Mouse (Mus musculus) granulocyte monocyte progenitor cell, adult 5-6 weeks (primary cell): ENCODE results near the gene Gm10772. TPM values are rescaled to one million over a fixed set of nuclear protein-coding genes. Genes with fewer than 3 reads are reported as not detected.
"Not testable (repeated sequence)": the region's sequence is repeated elsewhere in the genome, so short reads cannot be mapped to it uniquely, and the experiment has no call there.

Source experiments
- ATAC-seq: replicated peaks from 2 replicates; pipeline ENCODE4 v1.8.0; 2016; ENCODE audit warnings: mild to moderate bottlenecking, moderate TSS enrichment, inconsistent platforms; ENCODE audit not compliant: poor library complexity, severe bottlenecking
- total RNA-seq, 2 experiments: library from RNA; stranded (forward) in 1 of 2; stranded (reverse) in 1 of 2; fragments of 200-712, 200-1000 nt in 1 of 2; fragments of >200 nt in 1 of 2; fragmentation: Nextera tagmentation in 1 of 2; gene quantifications; 2 replicates each; pipeline ENCODE4 v1.2.3; 2014 to 2017

Gene Gm10772
- total RNA-seq (2014; fragmentation: Nextera tagmentation): not detected in 2 replicates
- total RNA-seq (2017): not detected in 2 replicates

- ATAC-seq: not testable (repeated sequence)
Observed at GRCm38 (mm10) chr13:66227473-66227872, at the start of gene Gm10772. Gene Gm10772, minus strand, starts transcription at chr13:66227573.

DNA sequence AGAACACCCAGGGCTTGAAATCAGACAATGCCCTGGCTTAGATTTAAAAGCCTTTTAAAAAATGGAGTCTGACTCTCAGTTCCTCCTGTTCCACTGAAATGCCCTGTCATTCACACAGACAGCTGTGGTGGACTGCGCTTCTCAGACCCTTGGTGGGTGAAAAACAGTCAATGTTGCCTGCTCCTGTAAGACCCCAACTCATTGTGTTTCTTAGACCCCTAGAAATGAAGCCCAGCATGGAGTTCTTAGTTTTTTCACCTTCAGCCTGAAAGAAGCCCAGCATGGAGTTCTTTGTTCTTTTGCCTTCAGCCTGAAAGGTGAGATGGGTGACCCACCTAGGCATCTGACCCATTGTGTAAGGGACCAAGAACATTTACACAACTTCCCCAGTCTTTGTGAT is 36.5 kb upstream of the Gm10772 start:
- ATAC-seq: not testable (repeated sequence)

- ATAC-seq: not testable (repeated sequence)
Observed at GRCm38 (mm10) chr13:66263141-66263540, 35.8 kb upstream of the Gm10772 start.

- no peak for ATAC-seq
Observed at GRCm38 (mm10) chr13:66214349-66214748, 13.0 kb downstream of the Gm10772 start.

- ATAC-seq: not testable (repeated sequence)
Observed at GRCm38 (mm10) chr13:66213811-66214210, 13.6 kb downstream of the Gm10772 start.

- not testable (repeated sequence) for ATAC-seq
Observed at GRCm38 (mm10) chr13:66179172-66179571, 48.2 kb downstream of the Gm10772 start.

Other genes with a start within 250 kb of the Gm10772 start
- not detected in 2 replicates for gene Gm10324, start 108.0 kb downstream of the Gm10772 start, total RNA-seq (2014; fragmentation: Nextera tagmentation)
- not detected in 2 replicates for gene Gm10324, start 108.0 kb downstream of the Gm10772 start, total RNA-seq (2017)
- gene 2410141K09Rik, start 213.5 kb upstream of the Gm10772 start, total RNA-seq (2014; fragmentation: Nextera tagmentation): not detected in 2 replicates
- not detected in 2 replicates for gene 2410141K09Rik, start 213.5 kb upstream of the Gm10772 start, total RNA-seq (2017)